Mouse (Mus musculus) ovary, postnatal 14 days (tissue): Measurements from ENCODE around the gene Prdx2.
A peak's percentile ranks its signal among the peaks of the same experiment; 100 is the strongest.

Experiments used
- DNase-seq: peaks from one replicate; pipeline ENCODE4 v3.0.0; 2022; ENCODE audit warnings: low spot score

Prdx2 gene

DNA sequence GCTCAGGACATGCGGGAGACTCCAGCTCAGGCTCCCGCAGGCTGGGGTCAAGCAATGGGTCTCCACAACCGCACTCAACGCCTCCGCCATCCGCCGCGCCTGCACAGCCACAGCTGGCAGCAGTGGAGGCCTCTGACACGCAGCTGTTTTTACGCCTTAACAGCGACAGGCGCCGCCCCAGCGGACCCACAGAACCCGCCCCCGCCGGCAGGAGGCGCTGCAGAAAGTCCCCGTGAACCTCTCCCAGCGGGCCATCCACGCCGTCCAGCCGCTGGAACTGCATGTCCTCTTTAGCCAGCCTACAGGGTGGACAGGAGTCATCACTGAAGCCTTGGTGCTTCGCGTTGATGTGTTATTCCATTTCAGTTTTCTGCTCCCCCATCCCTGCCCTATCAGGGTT lies 38.3 kb downstream of the Prdx2 start:
- no peak for DNase-seq

- DNase-seq: no peak
Observed at GRCm38 (mm10) chr8:85011242-85011641, 41.9 kb downstream of the Prdx2 start.

GRCm38 (mm10) chr8:85013230-85013840 lies 43.9 kb downstream of the Prdx2 start:
- peak; percentile 50 for DNase-seq

GRCm38 (mm10) chr8:85014431-85014830 lies 45.0 kb downstream of the Prdx2 start, which contains the start of gene Best2:
TSS of gene Best2 (minus strand) at chr8:85014531.
- no peak for DNase-seq

GRCm38 (mm10) chr8:85016724-85017123 lies 47.3 kb downstream of the Prdx2 start:
- no peak for DNase-seq

DNA sequence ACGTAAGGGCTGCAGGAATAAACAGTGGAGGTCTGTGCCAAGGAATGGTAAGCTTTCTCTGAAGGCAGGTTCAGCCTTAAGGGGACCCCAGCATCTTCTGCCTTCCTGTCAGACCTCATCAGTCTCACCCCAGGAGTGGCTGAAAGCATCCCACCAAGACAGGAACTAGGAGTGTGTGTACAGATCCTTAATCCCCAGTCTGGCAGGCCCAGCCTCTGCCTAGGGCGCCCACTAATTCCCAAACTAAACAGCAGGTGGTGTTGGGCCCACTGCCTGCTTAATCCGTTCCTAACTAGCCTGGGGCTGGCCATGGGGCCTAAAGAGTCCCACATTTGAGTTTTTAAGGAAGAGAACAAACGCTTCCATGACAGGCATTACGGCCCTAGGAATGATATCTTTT lies 47.8 kb downstream of the Prdx2 start:
- DNase-seq: no peak

DNA sequence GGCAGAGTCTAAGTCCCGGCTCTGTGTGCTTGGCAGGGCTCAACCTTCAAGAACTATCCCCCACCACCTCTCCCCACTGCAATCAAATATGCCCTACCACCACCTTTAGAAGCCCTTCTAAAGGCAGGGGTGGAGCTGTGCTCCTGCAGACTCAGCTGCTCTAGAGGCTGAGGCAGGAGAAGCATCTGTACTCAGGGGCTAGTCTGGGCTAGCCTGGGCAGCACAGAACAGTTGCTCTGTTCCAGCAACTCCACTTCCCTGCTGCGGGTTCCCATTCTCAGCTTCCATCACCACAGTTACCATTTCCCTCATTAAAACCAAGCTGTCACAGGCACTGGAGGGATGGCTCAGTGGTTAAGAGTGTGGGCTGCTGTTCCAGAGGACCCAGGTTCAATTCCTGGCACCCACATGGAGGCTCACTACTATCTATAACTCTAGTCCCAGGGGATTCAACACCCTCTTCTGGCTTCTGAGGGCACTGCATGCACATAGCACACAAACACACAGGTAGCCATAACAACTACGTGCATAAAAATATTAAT lies 52.2 kb downstream of the Prdx2 start:
- no peak for DNase-seq

- DNase-seq: no peak
Observed at GRCm38 (mm10) chr8:85023846-85024245, 54.5 kb downstream of the Prdx2 start.
